Mouse (Mus musculus): ENCODE measurements at regions not wholly inside any gene's neighbourhood (a gene's known extent, or its start where the extent isn't known, plus 50 kb on each side); places are given as distances from the start of the nearest gene placed in this dataset.

- peak; percentile 40 to 45 for DNase-seq (ENCODE audit: low spot score in 2 of 2)
Observed at GRCm38 (mm10) chr12:26903073-26903893, 434.3 kb downstream of the Cmpk2 start.

GRCm38 (mm10) chr12:26891190-26891589 lies 422.2 kb downstream of the Cmpk2 start:
- no peak for DNase-seq (ENCODE audit: low spot score in 2 of 2)

GRCm38 (mm10) chr12:26886635-26887014 lies 417.6 kb downstream of the Cmpk2 start:
- peak; percentile 17 to 23 for DNase-seq (ENCODE audit: low spot score in 2 of 2)

GRCm38 (mm10) chr12:26885831-26886634 lies 417.0 kb downstream of the Cmpk2 start:
- peak; percentile 52 to 63 for DNase-seq (ENCODE audit: low spot score in 2 of 2)

GRCm38 (mm10) chr12:26885083-26885482 lies 416.1 kb downstream of the Cmpk2 start:
- DNase-seq (ENCODE audit: low spot score in 2 of 2), result no peak

GRCm38 (mm10) chr12:26884156-26884555 lies 415.2 kb downstream of the Cmpk2 start:
- peak; percentile 27 to 38 for DNase-seq (ENCODE audit: low spot score in 2 of 2)

GRCm38 (mm10) chr12:26877691-26878121 lies 408.7 kb downstream of the Cmpk2 start:
- peak; percentile 15 to 20 for DNase-seq (ENCODE audit: low spot score in 2 of 2)

GRCm38 (mm10) chr12:26877284-26877683 lies 408.3 kb downstream of the Cmpk2 start:
- DNase-seq (ENCODE audit: low spot score in 2 of 2), result no peak

GRCm38 (mm10) chr12:26872466-26872865 lies 403.5 kb downstream of the Cmpk2 start:
- no peak for DNase-seq (ENCODE audit: low spot score in 2 of 2)

GRCm38 (mm10) chr12:26867731-26868130 lies 398.7 kb downstream of the Cmpk2 start:
- DNase-seq (ENCODE audit: low spot score in 2 of 2), result no peak

- DNase-seq (ENCODE audit: low spot score in 2 of 2), result peak; percentile 72
Observed at GRCm38 (mm10) chr12:26855091-26855516, 386.1 kb downstream of the Cmpk2 start.

GRCm38 (mm10) chr12:26844917-26845316 lies 375.9 kb downstream of the Cmpk2 start:
- no peak for DNase-seq (ENCODE audit: low spot score in 2 of 2)

GRCm38 (mm10) chr12:26842696-26843095 lies 373.7 kb downstream of the Cmpk2 start:
- no peak for DNase-seq (ENCODE audit: low spot score in 2 of 2)

- DNase-seq (ENCODE audit: low spot score in 2 of 2), result no peak
Observed at GRCm38 (mm10) chr12:26821257-26821968, 352.4 kb downstream of the Cmpk2 start.

- no peak for DNase-seq (ENCODE audit: low spot score in 2 of 2)
Observed at GRCm38 (mm10) chr12:26817866-26818265, 348.9 kb downstream of the Cmpk2 start.

GRCm38 (mm10) chr12:26815771-26816170 lies 346.8 kb downstream of the Cmpk2 start:
- no peak for DNase-seq (ENCODE audit: low spot score in 2 of 2)

GRCm38 (mm10) chr12:26810565-26811177 lies 341.7 kb downstream of the Cmpk2 start:
- no peak for DNase-seq (ENCODE audit: low spot score in 2 of 2)

- DNase-seq (ENCODE audit: low spot score in 2 of 2), result no peak
Observed at GRCm38 (mm10) chr12:26809670-26810069, 340.7 kb downstream of the Cmpk2 start.

GRCm38 (mm10) chr12:26802542-26802941 lies 333.5 kb downstream of the Cmpk2 start:
- no peak for DNase-seq (ENCODE audit: low spot score in 2 of 2)

- DNase-seq (ENCODE audit: low spot score in 2 of 2), result no peak
Observed at GRCm38 (mm10) chr12:26799310-26799709, 330.3 kb downstream of the Cmpk2 start.

- DNase-seq (ENCODE audit: low spot score in 2 of 2), result no peak
Observed at GRCm38 (mm10) chr12:26796367-26796766, 327.4 kb downstream of the Cmpk2 start.

All from frontal cortex, postnatal 10 days (tissue).